Mouse (Mus musculus) small intestine, adult 2 months (tissue): ENCODE data around the gene Mapk8ip1.

Experiments used
- CTCF ChIP-seq: fragments of 200-500 bp; IDR thresholded peaks from 2 replicates; pipeline ENCODE4 v1.5.1; 2012; ENCODE audit warnings: low read depth, mild to moderate bottlenecking, control low read depth, inconsistent platforms, low read length, moderate library complexity, mixed read lengths; ENCODE audit not compliant: insufficient replicate concordance, insufficient read length; ENCODE audit errors: extremely low read depth
- POLR2A ChIP-seq: fragments of 200-500 bp; IDR thresholded peaks from 2 replicates; pipeline ENCODE4 v1.6.1; 2012; ENCODE audit warnings: low read depth, mild to moderate bottlenecking, control low read depth, inconsistent platforms, low read length, moderate library complexity

- TF ChIP-seq POLR2A (no peak), CTCF (no peak)
These were observed 28.2 kb downstream of the Mapk8ip1 start for GRCm38 (mm10) chr2:92372767-92373436.
